Mouse (Mus musculus): ENCODE measurements around the gene Pga5. TPM values are rescaled to one million over a fixed set of nuclear protein-coding genes. Genes with fewer than 3 reads are reported as not detected.

Gene Pga5
- not detected in 2 replicates for polyA plus RNA-seq (2012; ENCODE audit: insufficient read depth, insufficient read length, low replicate concordance, missing spikeins)

DNA sequence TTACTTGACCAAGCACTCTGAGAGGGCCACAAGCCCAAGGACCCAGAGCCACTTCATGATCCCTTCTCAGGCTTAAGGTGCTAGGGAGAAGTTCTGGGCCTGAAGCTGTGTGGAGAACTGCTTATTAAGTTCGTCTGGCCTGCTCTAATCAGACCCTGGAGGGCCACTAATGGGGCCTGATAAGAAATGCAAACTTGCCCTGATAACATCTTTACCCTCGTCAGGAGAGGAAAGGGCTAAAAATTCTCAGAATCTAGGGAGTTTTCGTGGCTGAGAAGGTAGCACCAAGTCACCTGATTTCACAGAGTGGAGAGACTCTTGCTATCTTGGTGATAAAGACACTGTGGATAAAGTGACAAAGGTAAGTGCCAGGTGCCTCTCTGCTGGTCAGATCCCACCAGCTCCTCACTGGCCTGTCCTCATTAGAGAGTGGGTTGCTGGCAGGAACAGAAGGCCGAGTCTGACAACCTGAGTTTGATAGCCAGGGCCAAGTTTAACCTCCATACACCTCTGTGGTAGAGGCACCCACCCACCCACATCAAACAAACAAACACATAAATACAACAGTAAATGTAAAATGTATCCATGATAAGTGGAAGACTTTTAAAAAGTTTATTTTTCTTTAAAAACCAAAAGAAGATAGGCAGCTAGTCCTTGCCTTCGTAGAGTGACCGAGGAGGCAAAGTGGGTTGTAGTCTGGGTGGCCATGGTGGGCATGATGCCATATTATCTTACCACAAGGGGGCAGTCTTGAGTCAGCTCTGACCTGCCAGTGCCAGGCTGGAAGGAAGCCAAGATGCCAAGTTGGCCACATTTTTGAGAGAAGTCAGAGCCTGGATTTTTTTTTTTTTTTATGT, at the start of gene Pga5:
Gene Pga5, minus strand, starts transcription at position 157 of the 857 bp plus-strand sequence.
- 31% methylated on average over 6 of the region's 6 CpGs for WGBS
- no peak within 1 kb of the TSS for H3K4me3 ChIP-seq (ENCODE audit: insufficient read depth, low read depth, low read length)
- no peak within 1 kb of the TSS for H3K27ac ChIP-seq (ENCODE audit: insufficient read depth, low read depth, low read length)
- TF ChIP-seq CTCF (IDR thresholded peaks at IDR 0.05; ENCODE audit: insufficient read depth, low read depth, low read length) (peak; percentile 64), POLR2A (IDR thresholded peaks at IDR 0.05; ENCODE audit: insufficient read depth, low read depth, low read length) (no peak)
- H3K4me1 ChIP-seq (ENCODE audit: control insufficient read depth, insufficient read depth, low read length), result no peaks in the 10 kb centered on the region

DNA sequence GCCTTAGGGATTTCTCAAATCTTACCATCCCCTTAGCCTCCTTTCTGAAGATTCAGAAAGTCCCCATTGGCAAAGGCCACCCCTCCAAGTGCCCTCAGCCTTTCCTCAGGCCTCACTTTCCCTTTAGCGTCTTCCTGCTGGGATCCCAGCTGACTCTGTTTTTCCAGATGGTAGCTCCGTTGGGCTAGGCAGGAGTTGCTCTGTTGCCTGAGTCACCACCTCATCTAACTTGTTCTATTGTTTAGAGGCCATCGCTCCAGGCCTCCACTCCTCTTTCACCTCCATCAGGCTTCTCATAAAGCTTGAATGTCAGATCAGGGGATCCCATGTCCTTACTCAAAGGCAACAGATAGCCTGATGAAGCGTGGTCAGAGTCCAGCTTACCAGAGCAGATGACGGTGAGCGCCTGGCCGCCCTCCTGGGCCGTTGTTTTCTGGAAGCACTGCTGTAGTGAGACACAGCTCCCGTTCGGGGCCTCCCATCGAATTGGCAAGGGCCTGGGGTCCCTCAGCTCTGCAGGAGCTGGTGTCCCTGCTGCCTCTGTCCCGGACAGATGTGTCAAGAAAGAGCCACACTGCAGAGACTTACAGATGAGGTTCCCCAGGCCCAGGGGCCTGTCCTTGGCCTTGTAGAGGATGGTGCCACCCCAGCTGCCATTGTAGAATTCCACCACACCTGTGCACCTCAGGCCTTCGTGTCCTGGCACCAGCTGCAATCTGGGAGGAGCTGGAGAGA, 46.9 kb upstream of the Pga5 start:
- Histone ChIP-seq H3K4me3 (ENCODE audit: insufficient read depth, low read depth, low read length) (no peak overlapping the region), H3K27ac (ENCODE audit: insufficient read depth, low read depth, low read length) (no peak overlapping the region), H3K4me1 (ENCODE audit: control insufficient read depth, insufficient read depth, low read length) (peaks cover 9% of the 10 kb centered on the region)
- no peak for TF ChIP-seq POLR2A (IDR thresholded peaks at IDR 0.05; ENCODE audit: insufficient read depth, low read depth, low read length)
- 83% methylated on average over 13 of the region's 13 CpGs for WGBS

DNA sequence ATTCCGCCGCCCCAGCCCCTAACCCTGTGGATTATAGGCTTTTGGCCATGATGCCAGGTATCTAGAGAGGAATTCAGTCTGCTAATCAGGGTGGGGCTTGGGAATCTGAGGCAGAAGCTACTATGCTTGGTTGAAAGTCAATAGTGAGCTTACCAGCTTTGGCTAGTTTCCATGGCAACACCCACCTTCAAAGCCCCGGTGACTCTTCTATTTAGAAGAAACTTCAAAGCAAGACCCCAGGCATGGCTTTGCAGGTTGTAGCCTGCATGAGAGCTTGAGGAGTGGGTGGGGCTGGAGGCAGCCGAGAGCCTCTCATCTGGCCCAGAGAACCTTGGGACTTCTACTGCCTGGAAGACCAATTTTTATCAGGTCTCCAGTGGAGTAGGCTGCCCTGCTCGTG, 45.8 kb upstream of the Pga5 start:
- H3K4me3 ChIP-seq (ENCODE audit: insufficient read depth, low read depth, low read length), result no peak overlapping the region
- TF ChIP-seq CTCF (IDR thresholded peaks at IDR 0.05; ENCODE audit: insufficient read depth, low read depth, low read length), result no peak
- no peak for TF ChIP-seq POLR2A (IDR thresholded peaks at IDR 0.05; ENCODE audit: insufficient read depth, low read depth, low read length)
- H3K4me1 ChIP-seq (ENCODE audit: control insufficient read depth, insufficient read depth, low read length), result peaks cover 9% of the 10 kb centered on the region
- H3K27ac ChIP-seq (ENCODE audit: insufficient read depth, low read depth, low read length), result no peak overlapping the region
- 54% methylated on average over 5 of the region's 5 CpGs for WGBS

DNA sequence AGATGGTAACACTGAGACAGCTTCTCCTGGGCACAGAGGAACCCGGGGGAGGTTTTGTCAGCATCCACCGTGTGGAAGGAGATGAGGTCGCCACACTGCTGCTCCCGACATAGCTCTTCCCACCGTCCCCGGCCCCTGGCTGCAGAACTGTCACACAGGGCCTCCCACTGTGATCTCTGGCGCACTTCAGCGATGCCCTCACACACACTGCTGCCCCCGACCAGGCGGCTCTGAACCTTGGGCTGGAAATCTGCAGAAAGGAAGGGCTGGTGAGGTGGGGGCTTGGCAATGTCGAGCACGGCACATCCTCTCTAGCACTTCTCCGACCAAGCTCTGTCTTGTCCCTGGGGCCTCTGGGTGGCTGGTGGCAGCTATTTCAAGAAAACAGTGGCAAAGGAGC, 45.2 kb upstream of the Pga5 start:
- 16% methylated on average over 13 of the region's 13 CpGs for WGBS
- no peak overlapping the region for H3K27ac ChIP-seq (ENCODE audit: insufficient read depth, low read depth, low read length)
- H3K4me3 ChIP-seq (ENCODE audit: insufficient read depth, low read depth, low read length), result no peak overlapping the region
- H3K4me1 ChIP-seq (ENCODE audit: control insufficient read depth, insufficient read depth, low read length), result peaks cover 11% of the 10 kb centered on the region
- TF ChIP-seq POLR2A (IDR thresholded peaks at IDR 0.05; ENCODE audit: insufficient read depth, low read depth, low read length) (no peak), CTCF (IDR thresholded peaks at IDR 0.05; ENCODE audit: insufficient read depth, low read depth, low read length) (no peak)

DNA sequence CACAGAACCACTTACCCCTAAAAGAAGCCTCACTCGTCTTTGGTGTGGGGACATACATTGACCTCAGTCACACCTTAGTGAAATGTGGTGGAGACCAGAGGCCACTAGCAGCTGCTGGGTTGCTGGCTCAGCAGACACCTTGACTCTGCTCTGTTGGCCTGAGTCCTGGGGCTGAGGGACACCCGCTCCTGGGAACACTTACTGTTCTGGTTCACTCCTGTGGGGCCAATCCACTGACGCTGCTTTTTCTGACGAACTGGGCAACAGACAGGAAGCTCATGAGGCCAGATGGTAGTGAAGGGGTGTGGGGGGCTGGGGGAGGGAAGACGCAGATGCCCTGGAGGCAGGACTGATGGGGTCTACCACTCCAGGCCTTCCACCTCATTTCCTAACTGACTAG, 43.2 kb upstream of the Pga5 start:
- no peak overlapping the region for H3K4me3 ChIP-seq (ENCODE audit: insufficient read depth, low read depth, low read length)
- no peak overlapping the region for H3K27ac ChIP-seq (ENCODE audit: insufficient read depth, low read depth, low read length)
- TF ChIP-seq CTCF (IDR thresholded peaks at IDR 0.05; ENCODE audit: insufficient read depth, low read depth, low read length) (no peak), POLR2A (IDR thresholded peaks at IDR 0.05; ENCODE audit: insufficient read depth, low read depth, low read length) (no peak)
- 81% methylated on average over 5 of the region's 5 CpGs for WGBS
- H3K4me1 ChIP-seq (ENCODE audit: control insufficient read depth, insufficient read depth, low read length), result peaks cover 11% of the 10 kb centered on the region

DNA sequence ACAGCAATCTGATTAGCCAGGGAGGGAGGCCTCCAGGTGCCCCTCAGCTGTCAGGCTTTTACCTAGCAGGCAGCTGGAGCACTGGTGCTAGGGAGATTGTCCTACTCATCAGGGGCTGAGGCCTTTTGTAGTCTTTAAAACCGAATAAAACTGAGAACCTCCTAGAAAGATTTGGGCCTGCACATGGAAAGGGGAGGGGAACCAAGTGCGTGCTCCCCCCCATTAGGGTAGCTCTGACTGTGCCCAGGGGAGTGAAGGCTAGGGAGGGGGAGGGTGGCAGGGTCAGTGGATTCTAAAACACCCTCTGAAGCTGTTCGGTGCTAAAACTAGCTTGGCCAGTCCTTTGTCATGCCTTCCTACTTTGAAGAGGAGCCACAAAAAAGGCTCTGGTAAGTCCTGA, 42.7 kb upstream of the Pga5 start:
- Histone ChIP-seq H3K27ac (ENCODE audit: insufficient read depth, low read depth, low read length) (no peak overlapping the region), H3K4me3 (ENCODE audit: insufficient read depth, low read depth, low read length) (no peak overlapping the region), H3K4me1 (ENCODE audit: control insufficient read depth, insufficient read depth, low read length) (peaks cover 11% of the 10 kb centered on the region)
- no peak for TF ChIP-seq POLR2A (IDR thresholded peaks at IDR 0.05; ENCODE audit: insufficient read depth, low read depth, low read length)
- 42% methylated on average over 3 of the region's 3 CpGs for WGBS

DNA sequence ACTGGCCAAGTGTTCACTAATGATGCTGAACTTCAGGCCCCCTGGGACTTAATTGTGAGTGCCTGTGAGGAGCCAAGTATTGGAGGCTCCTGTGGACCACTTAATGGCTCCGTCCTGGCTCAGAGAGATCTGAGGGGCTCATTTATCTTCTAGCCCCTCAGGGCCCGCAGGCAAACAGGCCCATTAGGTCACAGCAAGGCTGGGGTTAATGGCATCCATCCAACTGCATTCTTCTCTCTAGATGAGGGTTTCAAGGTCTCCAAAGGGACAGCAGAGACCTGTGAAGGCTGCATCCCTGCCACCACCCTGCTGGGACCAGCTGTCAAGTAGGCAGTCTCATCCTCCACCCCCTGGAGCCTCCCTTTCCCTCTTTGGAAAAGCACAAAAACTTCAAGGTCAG, 41.9 kb upstream of the Pga5 start:
- 61% methylated on average over 2 of the region's 2 CpGs for WGBS
- TF ChIP-seq CTCF (IDR thresholded peaks at IDR 0.05; ENCODE audit: insufficient read depth, low read depth, low read length) (no peak), POLR2A (IDR thresholded peaks at IDR 0.05; ENCODE audit: insufficient read depth, low read depth, low read length) (no peak)
- peaks cover 11% of the 10 kb centered on the region for H3K4me1 ChIP-seq (ENCODE audit: control insufficient read depth, insufficient read depth, low read length)

DNA sequence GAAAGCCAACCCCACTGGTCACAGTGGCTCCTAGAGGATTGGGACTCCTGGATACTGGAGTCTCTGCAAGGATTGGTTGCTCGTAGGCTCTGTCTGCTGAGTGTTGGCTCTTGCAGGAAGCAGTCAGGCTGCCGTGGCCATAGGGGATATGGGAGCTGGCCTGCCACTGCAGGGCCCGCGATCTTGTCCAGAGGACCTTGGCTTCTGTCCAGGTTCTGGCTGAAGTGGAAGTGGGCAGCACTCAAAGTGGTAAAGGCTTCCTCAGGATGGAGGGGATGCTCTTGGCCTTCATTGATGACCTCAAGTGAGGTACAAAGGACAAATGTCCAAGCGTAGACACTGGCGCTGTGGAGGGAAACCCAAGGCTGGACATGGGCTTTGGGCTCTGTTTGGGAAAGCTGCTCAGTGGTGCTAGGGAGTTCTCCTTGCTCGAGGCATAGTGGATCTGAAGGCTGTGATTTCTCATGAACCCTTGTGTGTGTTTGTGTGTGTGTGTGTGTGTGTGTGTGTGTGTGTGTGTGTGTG, 40.4 kb upstream of the Pga5 start:
- Histone ChIP-seq H3K4me1 (ENCODE audit: control insufficient read depth, insufficient read depth, low read length) (peaks cover 7% of the 10 kb centered on the region), H3K4me3 (ENCODE audit: insufficient read depth, low read depth, low read length) (no peak overlapping the region), H3K27ac (ENCODE audit: insufficient read depth, low read depth, low read length) (no peak overlapping the region)
- TF ChIP-seq POLR2A (IDR thresholded peaks at IDR 0.05; ENCODE audit: insufficient read depth, low read depth, low read length) (no peak), CTCF (IDR thresholded peaks at IDR 0.05; ENCODE audit: insufficient read depth, low read depth, low read length) (no peak)
- WGBS, result 54% methylated on average over 7 of the region's 7 CpGs

More for the DNA sequence above, 41.9 kb upstream of the Pga5 start:
- no peak overlapping the region for H3K4me3 ChIP-seq (ENCODE audit: insufficient read depth, low read depth, low read length)
- H3K27ac ChIP-seq (ENCODE audit: insufficient read depth, low read depth, low read length), result no peak overlapping the region

DNA sequence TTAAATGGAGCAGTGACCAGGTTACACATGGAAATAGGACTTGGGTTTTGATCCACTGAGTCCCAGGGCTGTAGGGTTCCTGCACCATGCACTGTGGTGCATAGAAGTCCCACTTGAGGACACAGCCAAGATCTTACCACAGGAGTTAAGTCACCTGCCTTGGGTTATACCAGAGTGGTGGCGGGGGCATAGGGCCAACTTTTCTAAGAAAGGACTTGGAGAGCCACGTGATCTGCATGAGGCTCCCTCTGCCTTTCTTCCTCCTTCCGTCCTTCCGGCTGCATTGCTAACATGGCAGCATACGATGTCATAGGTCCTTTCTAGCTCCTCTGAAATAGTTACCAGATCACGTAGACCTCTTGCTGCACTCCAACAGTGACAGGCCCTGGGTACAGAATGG, 37.6 kb upstream of the Pga5 start:
- Histone ChIP-seq H3K4me1 (ENCODE audit: control insufficient read depth, insufficient read depth, low read length) (0 out of 2 replicates have a peak, but pooled peaks cover 2% of the 10 kb centered on the region), H3K27ac (ENCODE audit: insufficient read depth, low read depth, low read length) (no peak overlapping the region), H3K4me3 (ENCODE audit: insufficient read depth, low read depth, low read length) (no peak overlapping the region)
- 78% methylated on average over 6 of the region's 6 CpGs for WGBS
- no peak for TF ChIP-seq CTCF (IDR thresholded peaks at IDR 0.05; ENCODE audit: insufficient read depth, low read depth, low read length)
